Mouse (Mus musculus) limb, embryonic 14.5 days (tissue): Measurements from ENCODE around the gene She. TPM values are rescaled to one million over a fixed set of nuclear protein-coding genes. Genes with fewer than 3 reads are reported as not detected.

ENCODE experiments used
- ATAC-seq: fragments of 200-750 bp; cut with Nextera tagmentation; 2 replicates; pipeline ENCODE4 v1.8.0; 2017; ENCODE audit warnings: low read depth, moderate number of reproducible peaks, moderate TSS enrichment; ENCODE audit not compliant: low FRiP score
- DNase-seq: peaks from one replicate; pipeline ENCODE4 v3.0.0-alpha.2; 2015; ENCODE audit warnings: low spot score
- H3K27ac ChIP-seq: fragments of 300-500 bp; sonication (generic); replicated peaks from 2 replicates; pipeline ENCODE4 v1.5.1; 2014; ENCODE audit warnings: low read depth, mild to moderate bottlenecking, low read length, moderate library complexity, mixed read lengths
- H3K27me3 ChIP-seq: fragments of 300-500 bp; sonication (generic); 2 replicates; pipeline ENCODE4 v1.6.1; 2014; ENCODE audit warnings: low read length, mixed read lengths; ENCODE audit not compliant: control insufficient read depth, insufficient read depth
- H3K36me3 ChIP-seq: fragments of 300-500 bp; sonication (generic); 2 replicates; pipeline ENCODE4 v1.6.1; 2014; ENCODE audit warnings: mild to moderate bottlenecking, low read length, moderate library complexity, mixed read lengths; ENCODE audit not compliant: control insufficient read depth, insufficient read depth
- H3K4me1 ChIP-seq: fragments of 300-500 bp; sonication (generic); 2 replicates; pipeline ENCODE4 v1.6.1; 2014; ENCODE audit warnings: antibody characterized with exemption, low read length, mixed read lengths; ENCODE audit not compliant: control insufficient read depth, insufficient read depth
- H3K4me2 ChIP-seq: fragments of 300-500 bp; sonication (generic); replicated peaks from 2 replicates; pipeline ENCODE4 v1.6.1; 2014; ENCODE audit warnings: low read depth, mild to moderate bottlenecking, low read length, moderate library complexity; ENCODE audit not compliant: severe bottlenecking
- H3K4me3 ChIP-seq: fragments of 300-500 bp; sonication (generic); replicated peaks from 2 replicates; pipeline ENCODE4 v1.5.1; 2014; ENCODE audit warnings: low read length
- H3K9ac ChIP-seq: fragments of 300-500 bp; sonication (generic); 2 replicates; pipeline ENCODE4 v1.6.1; 2014; ENCODE audit warnings: mild to moderate bottlenecking, low read depth, low read length, moderate library complexity; ENCODE audit not compliant: severe bottlenecking
- H3K9me3 ChIP-seq: fragments of 300-500 bp; sonication (generic); 2 replicates; pipeline ENCODE4 v1.6.1; 2016; ENCODE audit warnings: low read length; ENCODE audit not compliant: control insufficient read depth
- POLR2A ChIP-seq: fragments of 200-500 bp; IDR thresholded peaks from 2 replicates; pipeline ENCODE4 v1.8.0; 2012; ENCODE audit warnings: inconsistent platforms, mild to moderate bottlenecking, moderate library complexity, borderline replicate concordance; ENCODE audit not compliant: insufficient read depth, insufficient read length; ENCODE audit errors: extremely low read depth
- WGBS: fragments of 180-500 bp; shearing (Covaris S2); extraction: QIAGEN DNeasy Blood & Tissue Kit; methylation state at CpG from one replicate; pipeline ENCODE4 v1.1.7; 2014; 5-methylcytosine and 5-hydroxymethylcytosine counted together
- polyA plus RNA-seq, 2 experiments: library from polyadenylated mRNA; depleted of rRNA in 1 of 2; stranded (reverse) in 1 of 2; unstranded in 1 of 2; fragments of >200 nt; fragmentation: Nextera tagmentation in 1 of 2; extraction: Ambion mirVana in 1 of 2; gene quantifications; 2 replicates each; pipeline versions ENCODE4 v1.2.1 to v1.2.3; 2012 to 2014

The She gene
- polyA plus RNA-seq, 2 experiments: 2.9 to 4.7 TPM

DNA sequence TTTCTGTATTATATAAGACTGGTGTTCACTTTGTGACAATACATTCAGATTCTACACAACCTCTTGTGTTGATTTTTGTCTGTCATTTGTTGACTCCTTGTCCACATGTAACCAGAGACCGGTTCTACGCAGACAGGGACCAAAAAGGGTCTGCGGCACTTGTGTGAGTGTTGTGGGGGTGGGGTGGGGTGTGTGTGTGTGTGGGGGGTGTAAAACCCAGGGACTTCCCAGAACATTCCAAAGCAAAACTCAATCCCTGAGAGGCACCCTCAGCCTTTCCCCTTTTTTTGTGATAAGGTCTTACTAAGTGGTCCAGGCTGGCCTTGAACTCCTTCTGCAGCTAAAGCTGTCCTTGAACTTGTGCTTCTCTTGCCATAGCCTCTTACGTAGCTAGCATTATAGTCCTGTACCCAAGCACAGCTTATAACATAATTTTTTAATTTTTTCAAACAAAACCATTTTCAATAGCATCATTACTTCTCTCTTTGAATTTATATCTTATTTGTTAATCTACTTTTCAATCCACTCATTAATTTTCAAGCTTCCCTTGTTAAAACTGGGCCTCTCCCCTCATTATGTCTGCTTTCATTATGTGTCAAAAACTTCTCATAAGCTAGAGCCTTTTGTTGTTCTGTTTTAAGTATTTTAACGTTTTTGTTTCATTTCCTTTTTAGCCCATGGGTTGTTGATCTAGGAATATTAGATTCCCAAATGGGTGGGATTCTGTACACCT lies 30.2 kb upstream of the She start:
- H3K4me1 ChIP-seq: no peaks in the 10 kb centered on the region
- no peak overlapping the region for H3K4me3 ChIP-seq
- no peak overlapping the region for H3K9ac ChIP-seq
- ATAC-seq (no peak), DNase-seq (no peak)
- H3K9me3 ChIP-seq: no peaks in the 10 kb centered on the region
- no peak overlapping the region for H3K4me2 ChIP-seq
- no peak overlapping the region for H3K27ac ChIP-seq
- no peaks in the 10 kb centered on the region for H3K36me3 ChIP-seq
- 61% methylated on average over 5 of the region's 5 CpGs for WGBS
- no peaks in the 10 kb centered on the region for H3K27me3 ChIP-seq
- no peak for TF ChIP-seq POLR2A

DNA sequence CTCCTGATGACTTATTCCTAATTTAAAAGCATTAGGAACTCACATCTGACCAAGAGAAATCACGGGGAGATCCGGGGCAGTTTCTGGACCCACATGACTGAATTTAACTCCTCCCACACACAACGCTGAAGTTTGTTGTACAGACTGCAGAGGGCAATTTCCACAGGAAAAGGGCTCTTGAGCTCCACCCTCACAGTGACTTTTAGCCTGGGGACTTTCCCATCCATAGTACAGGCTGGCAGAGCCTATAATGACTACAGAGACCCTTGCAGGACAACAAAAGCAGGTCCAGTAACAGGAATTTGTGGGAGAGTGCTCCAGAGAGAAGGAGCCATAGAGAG lies 29.7 kb upstream of the She start:
- Histone ChIP-seq H3K4me2 (no peak overlapping the region), H3K36me3 (no peaks in the 10 kb centered on the region), H3K27ac (no peak overlapping the region), H3K27me3 (no peaks in the 10 kb centered on the region), H3K4me3 (no peak overlapping the region), H3K9ac (no peak overlapping the region), H3K4me1 (no peaks in the 10 kb centered on the region), H3K9me3 (no peaks in the 10 kb centered on the region)
- DNase-seq: no peak
- WGBS: 18% methylated on average over 3 of the region's 3 CpGs
- no peak for ATAC-seq
- TF ChIP-seq POLR2A: no peak

DNA sequence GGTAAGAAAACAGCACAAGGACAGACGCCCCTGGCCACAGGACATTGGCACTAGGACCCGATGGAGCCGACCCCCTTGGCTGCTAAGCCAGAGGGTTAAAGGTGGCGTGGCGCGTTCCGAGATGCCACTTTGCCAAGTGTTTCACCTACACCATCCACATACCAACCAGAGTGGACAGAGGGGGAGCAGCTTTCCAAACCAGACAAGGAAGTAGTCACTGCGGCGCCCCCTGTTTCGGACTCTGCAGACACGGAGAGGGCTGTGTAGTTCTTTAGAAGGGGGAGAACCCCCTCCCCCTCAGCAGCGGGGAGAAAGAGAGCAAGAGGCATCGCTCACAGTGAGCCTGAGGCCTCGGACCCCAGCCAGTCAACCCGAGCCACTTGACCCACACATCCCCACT lies 28.3 kb upstream of the She start:
- H3K4me3 ChIP-seq: no peak overlapping the region
- H3K27me3 ChIP-seq: no peaks in the 10 kb centered on the region
- no peak for DNase-seq
- no peaks in the 10 kb centered on the region for H3K9me3 ChIP-seq
- H3K27ac ChIP-seq: no peak overlapping the region
- H3K4me1 ChIP-seq: no peaks in the 10 kb centered on the region
- H3K9ac ChIP-seq: no peak overlapping the region
- no peak for TF ChIP-seq POLR2A
- 79% methylated on average over 15 of the region's 15 CpGs for WGBS
- no peak overlapping the region for H3K4me2 ChIP-seq
- H3K36me3 ChIP-seq: no peaks in the 10 kb centered on the region
- ATAC-seq: no peak

DNA sequence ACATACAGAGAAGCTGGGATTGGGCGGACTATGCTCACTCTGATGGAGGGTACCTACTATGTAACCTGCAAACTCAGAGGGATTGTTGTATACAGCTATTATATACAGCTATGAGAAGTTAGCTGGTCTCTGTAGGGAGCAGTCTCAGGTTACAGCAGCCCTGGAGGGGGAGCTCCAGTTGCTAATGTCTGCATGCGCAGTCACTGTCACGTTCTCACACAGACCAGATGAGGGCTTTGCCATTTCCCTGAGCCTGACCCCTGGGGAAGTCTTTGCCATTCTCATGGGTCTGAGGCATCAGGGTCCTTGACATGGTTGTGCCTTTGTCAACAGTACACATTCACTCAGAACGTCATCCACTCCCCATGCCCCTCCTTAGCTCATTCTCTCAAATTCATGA lies 26.0 kb upstream of the She start:
- no peak overlapping the region for H3K4me2 ChIP-seq
- ATAC-seq (no peak), DNase-seq (no peak)
- H3K4me3 ChIP-seq: no peak overlapping the region
- H3K9ac ChIP-seq: no peak overlapping the region
- no peaks in the 10 kb centered on the region for H3K27me3 ChIP-seq
- no peaks in the 10 kb centered on the region for H3K4me1 ChIP-seq
- no peaks in the 10 kb centered on the region for H3K36me3 ChIP-seq
- no peak overlapping the region for H3K27ac ChIP-seq
- H3K9me3 ChIP-seq: no peaks in the 10 kb centered on the region
- 60% methylated on average over 4 of the region's 4 CpGs for WGBS
- TF ChIP-seq POLR2A: no peak

DNA sequence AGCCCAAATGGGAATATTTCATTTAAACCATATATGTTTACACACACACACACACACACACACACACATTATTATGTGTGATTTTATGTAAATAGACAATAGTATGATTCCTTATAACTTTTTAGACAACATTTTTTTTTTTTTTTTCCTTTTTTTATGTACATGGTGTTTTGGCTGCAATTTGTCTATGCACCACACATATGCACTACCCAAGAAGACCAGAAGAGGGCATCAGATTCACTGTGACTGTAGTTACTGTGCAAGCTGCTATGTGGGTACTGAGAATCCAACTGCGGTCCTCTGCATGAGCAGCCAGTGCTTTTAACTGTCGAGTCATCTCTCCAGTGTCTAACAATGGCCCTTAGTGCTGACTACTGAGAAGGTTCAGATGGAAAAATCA lies 24.4 kb upstream of the She start:
- DNase-seq (no peak), ATAC-seq (no peak)
- H3K9me3 ChIP-seq: no peaks in the 10 kb centered on the region
- no peak overlapping the region for H3K9ac ChIP-seq
- no peak overlapping the region for H3K4me2 ChIP-seq
- H3K4me1 ChIP-seq: no peaks in the 10 kb centered on the region
- TF ChIP-seq POLR2A: no peak
- no peak overlapping the region for H3K4me3 ChIP-seq
- no peak overlapping the region for H3K27ac ChIP-seq
- H3K27me3 ChIP-seq: no peaks in the 10 kb centered on the region
- 90% methylated on average over 2 of the region's 2 CpGs for WGBS
- H3K36me3 ChIP-seq: no peaks in the 10 kb centered on the region

DNA sequence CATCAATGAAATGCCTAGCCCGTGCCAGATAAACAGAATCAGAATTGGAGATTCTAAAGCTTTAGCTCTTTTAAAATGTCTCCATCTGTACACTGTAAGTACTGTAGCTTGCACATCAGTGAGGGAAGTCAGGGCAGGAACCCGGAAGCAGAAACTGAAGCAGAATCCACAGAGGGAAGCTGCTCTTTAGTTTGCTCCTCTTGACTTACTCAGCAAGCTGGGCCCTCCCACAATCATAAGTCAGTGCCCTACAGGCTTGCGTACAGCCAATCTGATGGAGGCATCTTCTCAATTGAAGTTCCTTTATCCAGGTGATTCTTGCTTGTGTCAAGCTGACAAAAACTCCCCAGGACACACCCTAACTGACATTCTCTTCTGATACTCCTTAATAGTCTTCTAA lies 24.0 kb upstream of the She start:
- H3K27me3 ChIP-seq: no peaks in the 10 kb centered on the region
- H3K9me3 ChIP-seq: no peaks in the 10 kb centered on the region
- H3K36me3 ChIP-seq: no peaks in the 10 kb centered on the region
- DNase-seq (no peak), ATAC-seq (no peak)
- no peak overlapping the region for H3K4me2 ChIP-seq
- no peaks in the 10 kb centered on the region for H3K4me1 ChIP-seq
- no peak overlapping the region for H3K4me3 ChIP-seq
- WGBS: 92% methylated on average over 3 of the region's 3 CpGs
- no peak for TF ChIP-seq POLR2A
- no peak overlapping the region for H3K27ac ChIP-seq
- H3K9ac ChIP-seq: no peak overlapping the region
